Mouse (Mus musculus): ENCODE results near the gene Vmn2r116. TPM values are rescaled to one million over a fixed set of nuclear protein-coding genes. Genes with fewer than 3 reads are reported as not detected.
"Not testable (repeated sequence)": the region's sequence is repeated elsewhere in the genome, so short reads cannot be mapped to it uniquely, and the experiment has no call there.

Gene Vmn2r116
- total RNA-seq (2021), result not detected
- long read RNA-seq, experiment 1, result 0 reads
- long read RNA-seq, experiment 2, result 0 reads

DNA sequence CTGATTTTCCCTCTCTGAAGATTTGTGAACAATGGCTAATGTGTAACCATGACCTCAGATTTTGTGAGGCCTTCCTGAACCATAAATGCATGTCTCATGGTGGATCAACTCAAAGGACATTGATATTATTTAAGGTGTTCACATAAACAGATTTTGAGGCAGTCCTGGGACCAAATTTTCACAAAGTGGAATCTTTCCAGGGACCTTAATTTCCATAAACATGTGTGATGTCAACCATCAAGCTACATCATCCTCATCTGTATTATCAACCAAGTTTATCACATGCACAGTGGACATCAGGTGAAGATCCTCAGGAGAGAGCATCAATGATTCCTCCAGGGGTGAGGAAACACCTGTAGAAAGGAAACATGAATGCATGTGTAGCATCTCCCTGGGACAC lies at the start of gene Vmn2r116:
TSS of gene Vmn2r116 (plus strand) at position 301 of the 400 bp plus-strand sequence.
- DNase-seq (ENCODE audit: low spot score in 2 of 2), result not testable (repeated sequence)

DNA sequence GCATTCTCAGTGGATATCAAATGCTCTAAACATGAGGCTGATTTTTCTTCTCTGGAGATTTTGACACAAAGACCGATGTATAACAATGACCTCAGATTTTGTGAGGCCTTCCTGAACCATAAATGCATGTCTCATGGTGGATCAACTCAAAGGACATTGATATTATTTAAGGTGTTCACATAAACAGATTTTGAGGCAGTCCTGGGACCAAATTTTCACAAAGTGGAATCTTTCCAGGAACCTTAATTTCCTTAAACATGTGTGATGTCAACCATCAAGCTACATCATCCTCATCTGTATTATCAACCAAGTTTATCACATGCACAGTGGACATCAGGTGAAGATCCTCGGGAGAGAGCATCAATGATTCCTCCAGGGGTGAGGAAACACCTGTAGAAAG lies 41.0 kb upstream of the Vmn2r116 start, which contains the start of gene Vmn2r115:
TSS of gene Vmn2r115 (plus strand) at position 301 of the 400 bp plus-strand sequence.
- not testable (repeated sequence) for DNase-seq (ENCODE audit: low spot score in 2 of 2)

GRCm38 (mm10) chr17:23351644-23352043 lies 32.8 kb upstream of the Vmn2r116 start:
- DNase-seq (ENCODE audit: low spot score in 2 of 2), result no peak

GRCm38 (mm10) chr17:23433150-23433679 lies 48.8 kb downstream of the Vmn2r116 start:
- DNase-seq (ENCODE audit: low spot score in 2 of 2), result no peak

Other genes with a start within 250 kb of the Vmn2r116 start
- 10 to 100 TPM; 10.8 to 13.4 TPM for gene Zfp40, start 191.4 kb upstream of the Vmn2r116 start, total RNA-seq (2021)
- gene Vmn2r114, start 72.1 kb upstream of the Vmn2r116 start, total RNA-seq (2021), result not detected
- gene Vmn2r115, start 40.9 kb upstream of the Vmn2r116 start, total RNA-seq (2021), result not detected
- not detected for gene Vmn2r117, start 95.1 kb downstream of the Vmn2r116 start, total RNA-seq (2021)
- 10 to 100 TPM in 1 of 2 experiments, 1 to 10 TPM in 1; 8.5 to 11.5 TPM for gene Zfp213, start 179.6 kb downstream of the Vmn2r116 start, total RNA-seq (2021)
- gene Zfp13, start 214.9 kb downstream of the Vmn2r116 start, total RNA-seq (2021), result 10 to 100 TPM; 27.5 to 29.7 TPM
- gene Zscan10, start 216.3 kb downstream of the Vmn2r116 start, total RNA-seq (2021), result not detected

Measured in adrenal gland, postnatal 4 days (tissue).